Mouse (Mus musculus): ENCODE data around the gene Fermt2.

Fermt2 gene

GRCm38 (mm10) chr14:45462374-45462773 lies 67.5 kb downstream of the Fermt2 start:
- no peak for DNase-seq

DNA sequence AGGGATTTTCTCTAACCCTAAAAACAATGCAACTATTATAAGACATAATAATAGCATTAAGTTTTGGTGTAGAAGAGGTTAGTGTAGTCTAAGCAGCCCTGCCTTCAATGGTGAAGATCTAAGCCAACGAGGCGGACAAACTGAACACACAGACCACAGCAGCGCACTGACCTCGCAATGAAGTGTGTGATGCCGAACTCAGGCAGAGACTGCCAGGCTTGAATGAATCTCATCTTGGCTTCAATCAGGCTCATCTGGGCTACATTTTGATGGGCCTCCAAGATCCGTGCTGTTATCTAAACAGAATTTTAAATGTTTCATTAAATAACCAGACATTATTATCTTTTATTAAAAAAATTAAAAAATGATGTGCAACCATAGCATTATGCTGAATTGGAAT lies 68.0 kb downstream of the Fermt2 start:
- DNase-seq = no peak

GRCm38 (mm10) chr14:45460491-45460890 lies 69.4 kb downstream of the Fermt2 start:
- no peak for DNase-seq

DNA sequence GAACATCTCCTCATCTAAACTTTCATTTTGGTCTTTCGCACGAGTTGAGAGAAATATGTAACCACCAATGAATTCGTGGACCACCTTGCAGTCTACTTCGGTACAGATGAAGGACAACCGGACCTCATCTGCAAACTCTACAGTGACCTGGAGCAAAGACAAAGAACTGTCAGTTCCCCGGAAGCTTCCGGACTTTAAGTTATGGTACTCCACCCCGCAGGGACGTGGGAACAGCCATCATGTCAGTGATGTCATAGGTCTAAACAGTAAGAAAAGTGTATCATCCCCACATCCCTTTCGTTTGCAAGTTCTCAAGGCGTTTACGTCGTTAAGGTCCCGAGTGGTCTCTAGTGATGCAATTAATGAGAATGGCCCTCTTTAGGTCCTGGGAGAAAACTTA lies 70.0 kb downstream of the Fermt2 start:
- DNase-seq = no peak

GRCm38 (mm10) chr14:45457003-45457402 lies 72.9 kb downstream of the Fermt2 start:
- no peak for DNase-seq

DNA sequence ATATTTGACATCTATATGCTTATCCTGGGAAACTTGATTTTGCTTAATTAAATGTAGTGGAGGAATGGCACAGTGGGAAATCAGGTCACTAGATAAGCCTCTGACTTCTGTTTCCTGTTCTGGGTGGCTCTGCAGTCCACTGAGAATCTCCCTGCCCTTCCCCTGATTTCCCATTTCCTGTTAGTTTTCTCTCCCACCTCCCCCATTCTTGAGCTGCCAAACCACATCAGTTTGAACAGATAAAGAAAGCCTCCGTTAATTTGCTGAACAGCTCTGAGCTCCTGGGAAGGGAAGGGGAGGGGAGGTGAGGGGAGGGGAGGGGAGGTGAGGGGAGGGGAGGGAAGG lies 73.4 kb downstream of the Fermt2 start:
- DNase-seq = no peak

- DNase-seq = no peak
Measured at GRCm38 (mm10) chr14:45455651-45456501, 74.0 kb downstream of the Fermt2 start.

DNA sequence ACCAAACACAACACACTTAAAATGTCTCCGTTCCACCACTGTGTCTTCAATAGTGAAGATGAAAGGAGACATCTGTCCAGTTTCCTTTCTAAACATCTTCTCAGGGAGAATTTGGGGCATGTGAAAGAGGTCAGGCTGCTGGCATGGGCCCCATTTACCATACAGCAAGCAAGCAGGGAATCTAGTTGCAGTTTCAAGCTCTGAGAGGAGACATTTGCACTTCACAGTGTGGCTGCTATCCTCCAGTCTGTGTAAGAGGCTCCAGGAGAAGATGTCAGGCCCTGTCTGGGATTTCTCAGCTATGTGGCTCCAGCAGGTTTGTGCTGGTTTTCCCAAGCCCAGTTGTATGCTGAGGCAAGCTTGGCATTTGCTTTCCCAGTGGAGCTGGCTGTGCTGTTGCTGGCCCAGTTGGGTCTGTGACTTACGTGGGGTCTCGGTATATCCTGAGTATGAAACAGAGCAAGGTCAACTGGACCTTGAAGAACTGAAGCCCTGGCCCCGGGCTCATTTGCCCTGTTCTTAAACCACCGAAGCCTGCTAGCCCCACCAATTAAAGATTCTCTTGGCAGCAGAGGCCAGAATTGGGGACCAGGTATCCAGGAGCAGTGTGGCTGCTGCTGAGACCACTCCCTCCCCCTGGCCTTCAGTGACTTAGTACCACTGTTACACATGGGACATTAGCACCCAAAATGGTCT lies 76.2 kb downstream of the Fermt2 start:
- no peak for DNase-seq

- DNase-seq = peak; percentile 60
Measured at GRCm38 (mm10) chr14:45452861-45453512, 76.9 kb downstream of the Fermt2 start.

DNA sequence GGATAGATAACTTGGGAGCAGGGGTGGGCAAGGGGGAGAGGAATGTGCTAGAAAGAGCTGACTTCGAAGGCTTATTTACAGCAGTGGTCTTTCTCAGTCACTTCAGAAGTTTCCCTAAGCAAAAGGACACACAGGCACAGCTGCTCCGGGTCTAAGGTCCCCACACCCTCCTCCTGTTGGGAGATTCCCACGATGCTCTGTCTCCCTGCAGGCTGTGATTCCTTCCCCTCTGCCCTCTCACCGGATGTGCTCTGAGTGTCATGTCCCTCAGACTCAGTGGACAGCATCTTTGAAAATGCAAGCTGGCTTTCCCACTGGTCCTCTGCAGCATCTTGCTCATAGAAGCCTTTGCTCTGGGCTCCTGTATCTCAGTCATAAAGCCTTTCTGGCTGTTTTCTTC lies 77.8 kb downstream of the Fermt2 start:
- no peak for DNase-seq

DNA sequence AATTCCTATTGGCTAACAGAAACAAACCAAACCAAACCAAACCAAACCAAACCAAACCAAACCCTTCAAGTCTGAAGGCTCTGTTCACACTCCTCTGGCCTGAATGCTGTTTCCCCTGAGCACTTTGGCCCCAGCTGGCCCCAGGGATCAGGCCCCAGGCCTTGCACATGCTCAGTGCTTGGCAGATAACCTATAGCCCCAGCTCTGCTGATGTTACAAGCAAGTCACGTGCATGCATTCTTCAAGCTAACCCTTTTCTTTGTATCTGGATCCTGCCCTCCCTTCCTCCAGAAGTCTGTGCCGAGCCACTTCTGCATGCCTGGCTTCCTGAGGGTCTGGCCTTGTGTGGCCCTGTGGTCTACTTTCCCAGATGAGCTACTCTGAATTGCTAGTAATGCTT lies 78.8 kb downstream of the Fermt2 start:
- DNase-seq = peak; percentile 48

DNA sequence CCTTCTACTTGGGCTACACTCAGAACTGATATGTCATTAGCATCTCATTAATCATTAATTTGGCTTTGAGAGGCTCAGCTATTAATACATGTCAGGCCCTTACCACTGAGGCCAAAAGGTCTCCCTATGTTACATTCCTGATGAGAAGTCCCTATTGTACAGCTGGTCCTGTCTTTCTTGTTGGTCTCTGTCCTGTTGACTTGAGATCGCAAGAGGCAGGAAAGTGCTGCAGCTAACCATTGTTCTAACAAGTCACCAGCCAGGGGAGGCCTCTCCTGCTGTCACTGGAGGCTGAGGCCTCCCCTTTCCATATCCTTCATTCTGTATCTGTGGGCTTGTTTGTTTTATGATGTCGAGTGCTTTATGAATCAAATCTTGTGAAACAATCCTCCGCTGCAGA lies 83.1 kb downstream of the Fermt2 start:
- no peak for DNase-seq

DNA sequence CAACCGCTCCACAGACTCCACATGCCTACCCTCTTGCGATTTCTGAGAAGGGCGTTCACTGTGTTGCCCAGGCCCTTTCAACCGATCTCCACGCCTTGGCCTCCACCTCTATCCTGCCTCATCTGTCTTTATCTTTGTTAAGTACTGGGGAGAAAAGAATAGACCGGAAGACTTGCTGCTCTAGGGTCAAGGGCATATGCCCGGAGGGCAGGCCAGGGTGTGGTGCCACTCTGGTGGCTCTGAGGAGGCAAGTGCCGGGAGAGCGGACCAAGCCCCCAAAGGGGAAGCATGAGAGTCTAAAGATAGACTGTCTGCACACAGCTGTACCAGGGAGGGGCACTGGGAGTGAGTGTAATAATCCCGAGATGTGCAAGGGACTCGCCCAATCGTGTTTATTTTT lies 84.5 kb downstream of the Fermt2 start:
- DNase-seq = peak; percentile 54

GRCm38 (mm10) chr14:45444870-45445269 lies 85.0 kb downstream of the Fermt2 start:
- DNase-seq = no peak

DNA sequence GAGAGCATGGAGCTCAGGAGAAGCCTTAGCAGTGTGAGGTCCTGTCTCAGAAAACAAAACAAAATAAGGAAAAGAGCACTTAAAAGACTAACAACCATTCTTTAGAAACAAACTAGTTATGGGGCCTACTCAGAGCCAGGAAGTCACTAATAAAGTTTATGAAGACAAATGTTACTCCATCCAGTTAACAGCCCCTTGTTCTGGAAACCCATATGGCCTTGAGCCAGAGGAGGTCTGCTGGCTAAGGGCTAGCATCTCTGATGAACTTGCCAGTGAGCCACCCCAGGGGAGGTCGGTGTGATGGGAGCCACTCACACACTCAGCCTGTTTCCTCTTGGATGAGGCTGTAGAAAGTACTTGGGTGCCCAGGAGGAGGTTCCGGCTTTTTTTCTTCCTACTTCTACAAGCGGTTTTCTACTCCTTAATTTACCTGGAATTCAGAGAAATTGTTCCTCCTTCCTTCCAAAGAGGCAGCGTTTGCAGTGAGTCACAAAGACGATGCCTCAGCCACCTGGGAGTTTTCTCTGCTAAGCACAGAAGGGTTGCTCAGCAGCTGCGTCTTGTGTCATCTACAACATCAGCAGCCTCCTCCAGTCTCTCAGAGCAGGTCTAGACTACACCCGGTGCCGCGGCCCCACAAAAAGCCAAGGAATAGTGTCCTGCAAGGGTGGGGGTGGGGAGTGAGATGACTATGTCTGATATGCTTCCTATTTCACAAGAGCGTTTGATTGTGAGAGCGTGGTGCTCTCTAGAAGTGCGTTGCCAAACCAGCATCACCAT lies 86.9 kb downstream of the Fermt2 start:
- no peak for DNase-seq

DNA sequence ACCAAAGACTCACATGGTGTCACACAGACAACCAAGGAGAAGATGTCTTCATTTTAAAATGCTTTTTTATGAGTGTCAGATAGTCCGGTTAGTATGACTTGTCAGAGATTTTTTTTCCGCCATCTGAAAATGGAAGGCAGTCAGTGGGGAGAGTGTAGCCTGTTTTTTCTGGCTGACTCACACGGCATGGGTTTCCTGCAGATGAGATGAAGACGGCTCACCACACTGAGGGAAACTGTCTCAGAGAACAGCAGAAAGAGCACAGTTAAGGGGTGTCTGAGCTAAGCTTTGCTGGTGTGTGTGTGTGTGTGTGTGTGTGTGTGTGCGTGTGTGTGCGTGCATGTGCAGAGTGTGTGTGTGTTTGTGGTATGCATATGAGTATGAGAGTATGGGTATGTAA lies 88.6 kb downstream of the Fermt2 start:
- DNase-seq = no peak

GRCm38 (mm10) chr14:45439387-45439786 lies 90.5 kb downstream of the Fermt2 start:
- DNase-seq = no peak

DNA sequence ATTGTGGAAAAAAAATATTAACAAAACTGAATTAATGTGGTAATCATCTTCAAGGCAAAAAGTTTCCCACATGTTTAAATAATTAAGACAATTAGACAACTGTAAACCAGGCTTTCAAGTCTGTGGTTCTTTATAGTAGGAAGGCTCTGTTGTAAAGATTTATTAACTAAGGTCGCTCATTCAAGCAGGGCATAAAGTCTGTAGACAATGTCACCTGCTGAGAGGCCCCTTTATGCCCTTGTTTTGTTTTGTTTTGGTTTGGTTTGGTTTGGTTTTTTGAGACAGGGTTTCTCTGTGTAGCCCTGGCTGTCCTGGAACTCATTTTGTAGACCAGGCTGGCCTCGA lies 91.0 kb downstream of the Fermt2 start:
- DNase-seq = no peak

- no peak for DNase-seq
Measured at GRCm38 (mm10) chr14:45438250-45438930, 91.5 kb downstream of the Fermt2 start.

DNA sequence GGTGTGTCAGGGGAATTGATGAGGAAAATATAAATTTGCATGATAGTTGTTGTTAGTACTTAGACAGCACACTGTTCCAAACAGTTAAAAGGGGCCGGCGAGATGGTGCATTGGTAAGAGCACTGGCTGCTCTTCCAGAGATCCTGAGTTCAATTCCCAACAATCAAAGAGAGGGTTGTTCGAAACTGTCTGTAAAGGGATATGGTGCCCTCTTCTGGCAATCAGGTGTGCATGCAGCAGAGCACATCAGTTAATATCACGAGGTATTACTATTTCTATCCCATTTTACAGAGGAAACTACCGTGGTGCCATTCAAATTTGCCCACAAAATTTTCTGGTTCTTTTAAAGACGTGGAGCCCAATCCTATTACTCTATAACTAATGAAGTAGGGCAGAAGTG lies 95.7 kb downstream of the Fermt2 start:
- no peak for DNase-seq

DNA sequence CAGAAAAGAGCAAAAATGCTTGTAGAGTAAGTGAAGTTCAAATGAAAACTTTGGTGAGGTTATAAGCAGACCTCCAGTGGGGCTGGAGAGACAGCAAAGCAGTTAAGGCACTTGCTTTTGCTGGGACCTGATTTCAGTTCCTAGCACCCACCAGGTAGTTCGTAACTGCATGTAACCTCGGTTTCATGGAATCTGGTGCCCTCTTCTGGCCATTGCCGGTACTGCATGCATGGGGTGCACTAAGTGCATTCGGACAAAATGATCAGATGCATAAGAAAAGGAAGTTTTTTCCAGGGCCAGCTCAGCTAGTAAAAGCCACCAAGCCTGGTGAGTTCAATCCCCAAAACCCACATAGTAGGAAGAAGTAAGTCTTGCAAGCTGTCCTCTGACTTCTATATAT lies 97.9 kb downstream of the Fermt2 start:
- no peak for DNase-seq

DNA sequence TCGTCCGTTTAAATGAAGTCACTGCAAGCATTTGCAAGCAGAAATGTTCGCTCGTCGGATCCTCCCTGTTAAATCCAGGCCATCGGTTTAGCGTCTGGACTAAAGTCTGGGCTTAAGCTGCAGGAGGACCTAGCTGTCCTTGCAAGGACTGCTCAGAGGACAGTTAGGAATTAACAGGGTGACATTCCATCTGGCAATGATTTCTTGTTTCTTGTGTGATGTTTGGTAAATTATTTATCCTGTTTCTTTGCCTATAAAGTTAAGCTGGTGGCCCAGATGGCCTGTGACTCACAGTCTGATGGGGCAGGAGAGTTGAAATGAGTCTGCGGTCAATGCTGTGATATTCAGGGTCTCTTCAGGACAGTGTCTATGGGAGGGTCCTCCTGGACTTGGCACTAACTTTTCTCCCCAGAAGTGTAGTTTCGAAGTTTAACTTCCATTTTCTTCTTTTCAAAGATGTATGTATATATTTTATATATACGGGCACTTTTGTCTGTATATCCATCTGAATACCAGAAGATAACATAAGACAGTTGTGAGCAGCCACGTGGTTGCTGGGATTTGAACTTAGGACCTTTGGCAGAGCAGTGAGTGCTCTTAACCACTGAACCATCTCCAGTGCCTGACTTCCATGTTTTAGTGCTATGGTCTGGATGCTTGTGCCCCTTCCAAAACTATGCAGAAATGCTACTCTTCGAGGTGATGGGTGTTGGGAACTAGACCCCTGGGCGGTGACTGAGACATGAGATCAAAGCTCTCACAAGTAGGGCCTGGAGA lies 99.7 kb downstream of the Fermt2 start:
- DNase-seq = no peak

All from liver (tissue).